Mouse (Mus musculus): ENCODE measurements around the gene Cdkl1. TPM values are rescaled to one million over a fixed set of nuclear protein-coding genes. Genes with fewer than 3 reads are reported as not detected.
A peak's percentile ranks its signal among the peaks of the same experiment; 100 is the strongest.

Gene Cdkl1
- polyA plus RNA-seq, 1 experiment, result 0.52 TPM

- WGBS, result 93% methylated on average over 10 of the region's 10 CpGs
- peaks cover 30% of the 10 kb centered on the region for H3K36me3 ChIP-seq (ENCODE audit: control insufficient read depth, insufficient read depth, low read length)
- H3K4me1 ChIP-seq (ENCODE audit: control insufficient read depth, insufficient read depth, insufficient read length, low read length), result no peaks in the 10 kb centered on the region
- H3K27ac ChIP-seq (ENCODE audit: insufficient read depth, low read depth, low read length), result no peak overlapping the region
- TF ChIP-seq POLR2A (IDR thresholded peaks at IDR 0.05; ENCODE audit: low read depth, low read length) (no peak), CTCF (IDR thresholded peaks at IDR 0.05; ENCODE audit: extremely low read depth, insufficient read length, insufficient replicate concordance, low read depth, low read length) (no peak)
- H3K4me3 ChIP-seq (ENCODE audit: low read depth, low read length), result no peak overlapping the region
- no peaks in the 10 kb centered on the region for H3K27me3 ChIP-seq (ENCODE audit: control insufficient read depth, insufficient read depth, low read length)
Observed at GRCm38 (mm10) chr12:69804393-69805070, 13.5 kb upstream of the Cdkl1 start.

GRCm38 (mm10) chr12:69803196-69803595 is 12.1 kb upstream of the Cdkl1 start:
- Histone ChIP-seq H3K4me1 (ENCODE audit: control insufficient read depth, insufficient read depth, insufficient read length, low read length) (no peaks in the 10 kb centered on the region), H3K27me3 (ENCODE audit: control insufficient read depth, insufficient read depth, low read length) (no peaks in the 10 kb centered on the region), H3K27ac (ENCODE audit: insufficient read depth, low read depth, low read length) (no peak overlapping the region), H3K36me3 (ENCODE audit: control insufficient read depth, insufficient read depth, low read length) (peaks cover 22% of the 10 kb centered on the region), H3K4me3 (ENCODE audit: low read depth, low read length) (no peak overlapping the region)
- WGBS, result 94% methylated on average over 6 of the region's 6 CpGs
- TF ChIP-seq POLR2A (IDR thresholded peaks at IDR 0.05; ENCODE audit: low read depth, low read length) (no peak), CTCF (IDR thresholded peaks at IDR 0.05; ENCODE audit: extremely low read depth, insufficient read length, insufficient replicate concordance, low read depth, low read length) (no peak)

GRCm38 (mm10) chr12:69800586-69800985 is 9.5 kb upstream of the Cdkl1 start:
- H3K36me3 ChIP-seq (ENCODE audit: control insufficient read depth, insufficient read depth, low read length), result peaks cover 8% of the 10 kb centered on the region
- no peaks in the 10 kb centered on the region for H3K4me1 ChIP-seq (ENCODE audit: control insufficient read depth, insufficient read depth, insufficient read length, low read length)
- no peak overlapping the region for H3K4me3 ChIP-seq (ENCODE audit: low read depth, low read length)
- 80% methylated on average over 4 of the region's 4 CpGs for WGBS
- H3K27me3 ChIP-seq (ENCODE audit: control insufficient read depth, insufficient read depth, low read length), result no peaks in the 10 kb centered on the region
- no peak overlapping the region for H3K27ac ChIP-seq (ENCODE audit: insufficient read depth, low read depth, low read length)
- TF ChIP-seq CTCF (IDR thresholded peaks at IDR 0.05; ENCODE audit: extremely low read depth, insufficient read length, insufficient replicate concordance, low read depth, low read length) (no peak), POLR2A (IDR thresholded peaks at IDR 0.05; ENCODE audit: low read depth, low read length) (no peak)

- H3K27me3 ChIP-seq (ENCODE audit: control insufficient read depth, insufficient read depth, low read length), result no peaks in the 10 kb centered on the region
- no peak overlapping the region for H3K4me3 ChIP-seq (ENCODE audit: low read depth, low read length)
- no peak for TF ChIP-seq POLR2A (IDR thresholded peaks at IDR 0.05; ENCODE audit: low read depth, low read length)
- no peak for TF ChIP-seq CTCF (IDR thresholded peaks at IDR 0.05; ENCODE audit: extremely low read depth, insufficient read length, insufficient replicate concordance, low read depth, low read length)
- no peaks in the 10 kb centered on the region for H3K4me1 ChIP-seq (ENCODE audit: control insufficient read depth, insufficient read depth, insufficient read length, low read length)
- 83% methylated on average over 3 of the region's 3 CpGs for WGBS
- H3K27ac ChIP-seq (ENCODE audit: insufficient read depth, low read depth, low read length), result no peak overlapping the region
- H3K36me3 ChIP-seq (ENCODE audit: control insufficient read depth, insufficient read depth, low read length), result no peaks in the 10 kb centered on the region
Observed at GRCm38 (mm10) chr12:69796311-69796710, 5.2 kb upstream of the Cdkl1 start.

- H3K27ac ChIP-seq (ENCODE audit: insufficient read depth, low read depth, low read length), result no peak overlapping the region
- 37% methylated on average over 27 of the region's 27 CpGs for WGBS
Observed at GRCm38 (mm10) chr12:69789766-69790529, 1.1 kb downstream of the Cdkl1 start.

DNA sequence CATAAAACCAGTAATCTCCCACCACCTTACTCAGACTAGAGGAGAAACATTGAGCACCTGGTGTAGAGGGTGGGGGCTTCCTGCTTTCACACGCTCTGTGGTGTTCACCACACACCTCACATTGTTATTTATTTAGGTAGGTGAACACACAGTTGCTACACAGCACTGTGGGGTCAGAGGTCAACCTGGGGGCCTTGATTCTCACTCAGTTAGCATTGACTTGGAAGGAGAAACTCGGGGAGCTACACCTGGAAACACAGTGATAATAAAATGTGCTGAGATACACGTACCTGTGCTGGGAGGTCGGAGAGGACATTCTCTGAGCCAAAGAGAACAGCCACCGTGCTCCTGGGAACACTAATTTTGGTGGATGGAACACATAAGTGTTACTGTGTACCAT is 2.7 kb downstream of the Cdkl1 start:
- no peak overlapping the region for H3K4me3 ChIP-seq (ENCODE audit: low read depth, low read length)
- WGBS, result 60% methylated on average over 5 of the region's 5 CpGs
- H3K36me3 ChIP-seq (ENCODE audit: control insufficient read depth, insufficient read depth, low read length), result no peaks in the 10 kb centered on the region
- TF ChIP-seq POLR2A (IDR thresholded peaks at IDR 0.05; ENCODE audit: low read depth, low read length), result no peak
- no peak for TF ChIP-seq CTCF (IDR thresholded peaks at IDR 0.05; ENCODE audit: extremely low read depth, insufficient read length, insufficient replicate concordance, low read depth, low read length)
- H3K4me1 ChIP-seq (ENCODE audit: control insufficient read depth, insufficient read depth, insufficient read length, low read length), result peaks cover 13% of the 10 kb centered on the region; the same call in 1 of the 2 replicates
- H3K27ac ChIP-seq (ENCODE audit: insufficient read depth, low read depth, low read length), result no peak overlapping the region
- H3K27me3 ChIP-seq (ENCODE audit: control insufficient read depth, insufficient read depth, low read length), result no peaks in the 10 kb centered on the region

More at GRCm38 (mm10) chr12:69789766-69790529, 1.1 kb downstream of the Cdkl1 start:
- peak overlapping the region; percentile 65 for H3K4me3 ChIP-seq (ENCODE audit: low read depth, low read length)
- peaks cover 8% of the 10 kb centered on the region; the same call in 1 of the 2 replicates for H3K4me1 ChIP-seq (ENCODE audit: control insufficient read depth, insufficient read depth, insufficient read length, low read length)
- no peaks in the 10 kb centered on the region for H3K27me3 ChIP-seq (ENCODE audit: control insufficient read depth, insufficient read depth, low read length)
- no peaks in the 10 kb centered on the region for H3K36me3 ChIP-seq (ENCODE audit: control insufficient read depth, insufficient read depth, low read length)
- TF ChIP-seq CTCF (IDR thresholded peaks at IDR 0.05; ENCODE audit: extremely low read depth, insufficient read length, insufficient replicate concordance, low read depth, low read length) (no peak), POLR2A (IDR thresholded peaks at IDR 0.05; ENCODE audit: low read depth, low read length) (no peak)

GRCm38 (mm10) chr12:69785471-69785870 is 5.6 kb downstream of the Cdkl1 start:
- no peak overlapping the region for H3K4me3 ChIP-seq (ENCODE audit: low read depth, low read length)
- no peak overlapping the region for H3K27ac ChIP-seq (ENCODE audit: insufficient read depth, low read depth, low read length)
- WGBS, result 22% methylated on average over 9 of the region's 9 CpGs
- TF ChIP-seq CTCF (IDR thresholded peaks at IDR 0.05; ENCODE audit: extremely low read depth, insufficient read length, insufficient replicate concordance, low read depth, low read length) (no peak), POLR2A (IDR thresholded peaks at IDR 0.05; ENCODE audit: low read depth, low read length) (no peak)
- peaks cover 18% of the 10 kb centered on the region; the same call in 1 of the 2 replicates for H3K4me1 ChIP-seq (ENCODE audit: control insufficient read depth, insufficient read depth, insufficient read length, low read length)
- H3K27me3 ChIP-seq (ENCODE audit: control insufficient read depth, insufficient read depth, low read length), result no peaks in the 10 kb centered on the region
- H3K36me3 ChIP-seq (ENCODE audit: control insufficient read depth, insufficient read depth, low read length), result no peaks in the 10 kb centered on the region
